Mouse (Mus musculus) lung, adult 2 months (tissue): ENCODE results near the gene Chmp2a. TPM values are rescaled to one million over a fixed set of nuclear protein-coding genes. Genes with fewer than 3 reads are reported as not detected.

Source experiments
- DNase-seq: peaks from one replicate; pipeline ENCODE4 v3.0.0; 2022
- H3K4me1 ChIP-seq: fragments of 200-500 bp; 2 replicates; pipeline ENCODE4 v1.6.1; 2011; ENCODE audit warnings: low read length; ENCODE audit not compliant: control insufficient read depth, insufficient read depth
- H3K4me3 ChIP-seq: fragments of 200-500 bp; replicated peaks from 2 replicates; pipeline ENCODE3; 2011; ENCODE audit warnings: low read depth, mild to moderate bottlenecking, control low read depth, low read length; ENCODE audit errors: extremely low read depth
- CTCF ChIP-seq: fragments of 200-500 bp; IDR thresholded peaks from 2 replicates; pipeline ENCODE4 v1.5.1; 2011; ENCODE audit warnings: mild to moderate bottlenecking, low read length, control low read depth; ENCODE audit not compliant: insufficient read depth
- POLR2A ChIP-seq: fragments of 200-500 bp; IDR thresholded peaks from 2 replicates; pipeline ENCODE4 v1.6.1; 2011; ENCODE audit warnings: low read depth, mild to moderate bottlenecking, control low read depth, low read length, borderline replicate concordance; ENCODE audit errors: extremely low read depth
- WGBS: fragments of 180-500 bp; shearing (Covaris S2); methylation state at CpG from one replicate; pipeline ENCODE4 v1.1.7; 2018; 5-methylcytosine and 5-hydroxymethylcytosine counted together
- polyA plus RNA-seq: library from polyadenylated mRNA; depleted of rRNA; stranded (reverse); fragments of >200 nt; gene quantifications from 2 replicates; pipeline ENCODE4 v1.2.3, GENCODE M21; 2012

The Chmp2a gene
- polyA plus RNA-seq, 1 experiment, result 93.5 TPM

GRCm38 (mm10) chr7:13037366-13037765 is 2.8 kb upstream of the Chmp2a start:
- Histone ChIP-seq H3K4me1 (peaks cover 10% of the 10 kb centered on the region), H3K4me3 (peak overlapping the region; percentile 86)
- WGBS, result under 1% methylated on average over 32 of the region's 33 CpGs
- no peak for DNase-seq
- no peak for TF ChIP-seq CTCF
- no peak for TF ChIP-seq POLR2A

- DNase-seq, result no peak
- TF ChIP-seq POLR2A (no peak), CTCF (no peak)
- 26% methylated on average over 4 of the region's 4 CpGs for WGBS
- H3K4me3 ChIP-seq, result peak overlapping the region; percentile 86
- peaks cover 10% of the 10 kb centered on the region for H3K4me1 ChIP-seq
Observed at GRCm38 (mm10) chr7:13036806-13037205, 2.2 kb upstream of the Chmp2a start.

- WGBS, result 74% methylated on average over 17 of the region's 17 CpGs
- DNase-seq, result no peak
- Histone ChIP-seq H3K4me1 (peaks cover 10% of the 10 kb centered on the region), H3K4me3 (no peak overlapping the region)
- TF ChIP-seq POLR2A, result no peak
- no peak for TF ChIP-seq CTCF
Observed at GRCm38 (mm10) chr7:13035211-13035855, 726 bp upstream of the Chmp2a start.

- no peak for DNase-seq
- Histone ChIP-seq H3K4me3 (peak overlapping the region; percentile 89), H3K4me1 (peaks cover 7% of the 10 kb centered on the region)
- WGBS, result 35% methylated on average over 13 of the region's 13 CpGs
- no peak for TF ChIP-seq CTCF
- TF ChIP-seq POLR2A, result no peak
Observed at GRCm38 (mm10) chr7:13033451-13034147, 1.0 kb downstream of the Chmp2a start.

- Histone ChIP-seq H3K4me1 (peaks cover 7% of the 10 kb centered on the region; the same call in 1 of the 2 replicates), H3K4me3 (no peak overlapping the region)
- TF ChIP-seq POLR2A (no peak), CTCF (no peak)
- WGBS, result 89% methylated on average over 7 of the region's 7 CpGs
- no peak for DNase-seq
Observed at GRCm38 (mm10) chr7:13032541-13032940, 2.1 kb downstream of the Chmp2a start.

- Histone ChIP-seq H3K4me1 (peaks cover 7% of the 10 kb centered on the region; the same call in 1 of the 2 replicates), H3K4me3 (no peak overlapping the region)
- 66% methylated on average over 2 of the region's 2 CpGs for WGBS
- no peak for DNase-seq
- TF ChIP-seq POLR2A (no peak), CTCF (no peak)
Observed at GRCm38 (mm10) chr7:13031983-13032382, 2.6 kb downstream of the Chmp2a start.

- TF ChIP-seq CTCF, result 0 out of 2 replicates have a peak, but pooled peaks have one; percentile 13
- TF ChIP-seq POLR2A, result no peak
- no peak for DNase-seq
- 61% methylated on average over 5 of the region's 5 CpGs for WGBS
- no peak overlapping the region for H3K4me3 ChIP-seq
- H3K4me1 ChIP-seq, result peaks cover 7% of the 10 kb centered on the region; the same call in 1 of the 2 replicates
Observed at GRCm38 (mm10) chr7:13031069-13031468, 3.5 kb downstream of the Chmp2a start.

GRCm38 (mm10) chr7:13028986-13029385 is 5.6 kb downstream of the Chmp2a start:
- 94% methylated on average over 4 of the region's 4 CpGs for WGBS
- Histone ChIP-seq H3K4me3 (no peak overlapping the region), H3K4me1 (peaks cover 11% of the 10 kb centered on the region)

GRCm38 (mm10) chr7:13025511-13026112 is 9.0 kb downstream of the Chmp2a start:
- no peak for TF ChIP-seq POLR2A
- TF ChIP-seq CTCF, result no peak
- H3K4me3 ChIP-seq, result no peak overlapping the region
- peaks cover 8% of the 10 kb centered on the region for H3K4me1 ChIP-seq
- no peak for DNase-seq
- WGBS, result 33% methylated on average over 4 of the region's 4 CpGs

More at GRCm38 (mm10) chr7:13028986-13029385, 5.6 kb downstream of the Chmp2a start:
- no peak for TF ChIP-seq POLR2A
- TF ChIP-seq CTCF, result no peak
- no peak for DNase-seq

- TF ChIP-seq CTCF (no peak), POLR2A (no peak)
- Histone ChIP-seq H3K4me3 (peak overlapping the region; percentile 80), H3K4me1 (peaks cover 8% of the 10 kb centered on the region)
- under 1% methylated on average over 43 of the region's 44 CpGs for WGBS
- peak; percentile 64 for DNase-seq
Observed at GRCm38 (mm10) chr7:13024805-13025204, 9.8 kb downstream of the Chmp2a start.
